In genomic region chr14:56575969-56576901, GRCm38 (mm10) we compare ENCODE assay signal across 8 mouse cellular contexts. TPM values are rescaled to one million over a fixed set of nuclear protein-coding genes. Genes with fewer than 3 reads are reported as not detected.
DNase-seq lines count a peak whose midpoint lies in the region; ATAC-seq and TF ChIP-seq lines count a peak whose summit lies in the region.

No protein-coding gene starts in this region.

- no peak overlapping the region for H3K9ac ChIP-seq in liver, adult 2 months (ENCODE audit: low read depth, low read length)
- peak overlapping the region; percentile 70 for H3K9ac ChIP-seq in embryonic facial prominence, embryonic 14.5 days (ENCODE audit: low read depth, low read length)

- H3K27ac ChIP-seq in liver, adult 2 months (replicated peaks; ENCODE audit: insufficient read depth, low read depth, low read length), result no peak overlapping the region
- H3K27ac ChIP-seq in embryonic facial prominence, embryonic 14.5 days (replicated peaks; ENCODE audit: low read depth, low read length), result no peak overlapping the region
- H3K27ac ChIP-seq in limb, embryonic 10.5 days, result no peak overlapping the region
- H3K27ac ChIP-seq in small intestine, adult 2 months (ENCODE audit: insufficient read depth, low read depth, low read length), result peak overlapping the region; percentile 89

- ATAC-seq in embryonic facial prominence, embryonic 14.5 days (ENCODE audit: low read depth), result no peak

- TF ChIP-seq CTCF in liver, adult 2 months (IDR thresholded peaks at IDR 0.05; ENCODE audit: low read depth, low read length), result no peak
- TF ChIP-seq CTCF in small intestine, adult 2 months (IDR thresholded peaks at IDR 0.05; ENCODE audit: extremely low read depth, insufficient read length, insufficient replicate concordance, low read depth, low read length), result no peak

- peak overlapping the region; percentile 77; the same call in 1 of the 2 replicates for H3K4me3 ChIP-seq in liver, adult 2 months (ENCODE audit: insufficient read depth, low read depth, low read length)
- H3K4me3 ChIP-seq in embryonic facial prominence, embryonic 14.5 days (ENCODE audit: low read depth, low read length), result peak overlapping the region; percentile 48
- H3K4me3 ChIP-seq in limb, embryonic 10.5 days, result peak overlapping the region; percentile 63
- peak overlapping the region; percentile 99 for H3K4me3 ChIP-seq in small intestine, adult 2 months (ENCODE audit: low read depth, low read length)

- DNase-seq in liver, adult 2 months (ENCODE audit: extremely low read depth, low read depth, low spot score), result peak; percentile 30
- no peak for DNase-seq in liver
- no peak for DNase-seq in embryonic facial prominence, embryonic 14.5 days (ENCODE audit: low spot score)
- no peak for DNase-seq in limb, embryonic 10.5 days (ENCODE audit: low spot score)
- DNase-seq in layer of hippocampus, adult 9-10 months (ENCODE audit: low spot score), result no peak
- DNase-seq in cerebellum, postnatal 36 days, result no peak
- DNase-seq in kidney, postnatal 25 days, result no peak

- WGBS in liver, adult 2 months, result 54% methylated on average over 18 of the region's 18 CpGs
- WGBS in embryonic facial prominence, embryonic 14.5 days, result 71% methylated on average over 18 of the region's 18 CpGs
- WGBS in limb, embryonic 10.5 days, result 73% methylated on average over 18 of the region's 18 CpGs
- 45% methylated on average over 18 of the region's 18 CpGs for WGBS in small intestine, adult 2 months

- TF ChIP-seq POLR2A in liver, adult 2 months (IDR thresholded peaks at IDR 0.05; ENCODE audit: extremely low read depth, insufficient read depth, low read length), result no peak
- TF ChIP-seq POLR2A in small intestine, adult 2 months (IDR thresholded peaks at IDR 0.05; ENCODE audit: low read depth, low read length), result no peak

- H3K79me2 ChIP-seq in liver, adult 2 months (ENCODE audit: control insufficient read depth, insufficient read depth, low read length), result peaks cover 19% of the 10 kb centered on the region; the same call in 1 of the 2 replicates

- H3K9me3 ChIP-seq in embryonic facial prominence, embryonic 14.5 days (ENCODE audit: control insufficient read depth, low read length), result no peaks in the 10 kb centered on the region
- no peaks in the 10 kb centered on the region for H3K9me3 ChIP-seq in limb, embryonic 10.5 days (replicated peaks)

- H3K4me1 ChIP-seq in liver, adult 2 months (ENCODE audit: control insufficient read depth, insufficient read depth, low read length), result peaks cover 7% of the 10 kb centered on the region
- H3K4me1 ChIP-seq in embryonic facial prominence, embryonic 14.5 days (ENCODE audit: control insufficient read depth, insufficient read depth, low read length), result no peaks in the 10 kb centered on the region
- peaks cover 20% of the 10 kb centered on the region for H3K4me1 ChIP-seq in limb, embryonic 10.5 days
- H3K4me1 ChIP-seq in small intestine, adult 2 months (ENCODE audit: control insufficient read depth, insufficient read depth, insufficient read length, low read length), result 0 out of 2 replicates have a peak, but pooled peaks cover 3% of the 10 kb centered on the region

- peak overlapping the region; percentile 76 for H3K4me2 ChIP-seq in embryonic facial prominence, embryonic 14.5 days (ENCODE audit: low read depth, low read length)

- no peaks in the 10 kb centered on the region for H3K27me3 ChIP-seq in liver, adult 2 months (ENCODE audit: control insufficient read depth, insufficient read depth, low read length)
- H3K27me3 ChIP-seq in embryonic facial prominence, embryonic 14.5 days (replicated peaks; ENCODE audit: control insufficient read depth, insufficient read depth, low read length), result no peaks in the 10 kb centered on the region
- no peaks in the 10 kb centered on the region for H3K27me3 ChIP-seq in limb, embryonic 10.5 days (ENCODE audit: low read depth, poor library complexity, severe bottlenecking)
- no peaks in the 10 kb centered on the region for H3K27me3 ChIP-seq in small intestine, adult 2 months (ENCODE audit: control insufficient read depth, insufficient read depth, low read length)

- 0 out of 2 replicates have a peak, but pooled peaks cover 2% of the 10 kb centered on the region for H3K36me3 ChIP-seq in liver, adult 2 months (ENCODE audit: control insufficient read depth, insufficient read depth, low read length)
- no peaks in the 10 kb centered on the region for H3K36me3 ChIP-seq in embryonic facial prominence, embryonic 14.5 days (ENCODE audit: control insufficient read depth, insufficient read depth, low read length)
- no peaks in the 10 kb centered on the region for H3K36me3 ChIP-seq in limb, embryonic 10.5 days
- H3K36me3 ChIP-seq in small intestine, adult 2 months (ENCODE audit: control insufficient read depth, insufficient read depth, low read length), result peaks cover 4% of the 10 kb centered on the region; the same call in 1 of the 2 replicates

RNA-seq across cellular contexts. Expression of gene Parp4, which starts 0.8 kb away (rescaled TPM):
- 7.8 and 8.0 TPM in 2 replicates for total RNA-seq in liver, adult 2 months (2014; rRNA removed)
- polyA plus RNA-seq in liver, adult 2 months (2012; rRNA removed), result 1.8 and 2.6 TPM in 2 replicates
- polyA plus RNA-seq in embryonic facial prominence, embryonic 14.5 days (2014; fragmentation: Nextera tagmentation; extraction: Ambion mirVana), result 3.4 and 5.1 TPM in 2 replicates
- 1.2 and 1.5 TPM in 2 replicates for polyA plus RNA-seq in limb, embryonic 10.5 days (2016; fragmentation: Nextera tagmentation; extraction: Ambion mirVana)
- 4.8 and 13.8 TPM in 2 replicates for polyA plus RNA-seq in small intestine, adult 2 months (2012; rRNA removed)

RNA-seq across cellular contexts. Expression of gene Cenpj, which starts 1.0 kb away (rescaled TPM):
- total RNA-seq in liver, adult 2 months (2014; rRNA removed), result 1.4 and 4.1 TPM in 2 replicates
- 0.54 and 0.67 TPM in 2 replicates for polyA plus RNA-seq in liver, adult 2 months (2012; rRNA removed)
- polyA plus RNA-seq in embryonic facial prominence, embryonic 14.5 days (2014; fragmentation: Nextera tagmentation; extraction: Ambion mirVana), result 9.5 and 12.2 TPM in 2 replicates
- 16.8 and 21.2 TPM in 2 replicates for polyA plus RNA-seq in limb, embryonic 10.5 days (2016; fragmentation: Nextera tagmentation; extraction: Ambion mirVana)
- polyA plus RNA-seq in small intestine, adult 2 months (2012; rRNA removed), result 0.46 and 2.7 TPM in 2 replicates

Comparison
In these comparisons a context has a peak if more than half of its experiments do, and no peak if none do; other contexts are left out.
1. H3K4me3 ChIP-seq: peak in every context shown above with its lines; median percentile 99 in small intestine, adult 2 months; 77 in liver, adult 2 months; 63 in limb, embryonic 10.5 days; 48 in embryonic facial prominence, embryonic 14.5 days.